Mouse (Mus musculus) ES-Bruce4 (cell line): ENCODE measurements around the gene Fam107b.

Experiments
- CTCF ChIP-seq: IDR thresholded peaks from one replicate; pipeline ENCODE4 v1.8.1; 2011; ENCODE audit warnings: low read depth, low read length
- EP300 ChIP-seq: IDR thresholded peaks from 2 replicates; pipeline ENCODE4 v1.6.1; 2011; ENCODE audit warnings: low read depth, low read length; ENCODE audit not compliant: insufficient read depth
- POLR2A ChIP-seq: IDR thresholded peaks from one replicate; pipeline ENCODE4 v1.8.1; 2011; ENCODE audit warnings: low read length; ENCODE audit not compliant: insufficient read depth

DNA sequence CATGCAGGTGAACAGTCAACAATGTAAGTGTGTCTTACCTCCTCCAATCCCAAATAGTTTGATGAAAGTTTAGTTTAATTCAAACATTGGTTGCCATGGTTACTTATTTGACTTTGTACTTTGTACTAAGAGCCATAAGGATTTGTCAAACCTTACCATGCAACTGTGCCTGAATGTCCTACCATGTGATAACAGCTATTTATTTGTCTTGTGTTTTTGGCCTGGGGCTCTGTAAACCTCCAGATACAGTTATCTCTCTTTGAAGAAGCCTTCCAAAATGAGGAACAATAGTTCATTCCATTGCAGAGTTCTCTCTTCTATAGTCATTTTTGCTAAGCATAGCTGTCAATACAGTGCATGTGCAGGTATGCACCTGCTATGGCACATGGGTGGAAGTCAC, 72.7 kb downstream of the Fam107b start:
- no peak for TF ChIP-seq CTCF
- no peak for TF ChIP-seq POLR2A
- TF ChIP-seq EP300: no peak
